Mouse (Mus musculus) limb, embryonic 14.5 days (tissue): ENCODE data around the gene Fut9. TPM values are rescaled to one million over a fixed set of nuclear protein-coding genes. Genes with fewer than 3 reads are reported as not detected.

Source experiments
- ATAC-seq: fragments of 200-750 bp; cut with Nextera tagmentation; 2 replicates; pipeline ENCODE4 v1.8.0; 2017; ENCODE audit warnings: low read depth, moderate number of reproducible peaks, moderate TSS enrichment; ENCODE audit not compliant: low FRiP score
- DNase-seq: peaks from one replicate; pipeline ENCODE4 v3.0.0-alpha.2; 2015; ENCODE audit warnings: low spot score
- H3K27ac ChIP-seq: fragments of 300-500 bp; sonication (generic); replicated peaks from 2 replicates; pipeline ENCODE4 v1.5.1; 2014; ENCODE audit warnings: low read depth, mild to moderate bottlenecking, low read length, moderate library complexity, mixed read lengths
- H3K27me3 ChIP-seq: fragments of 300-500 bp; sonication (generic); 2 replicates; pipeline ENCODE4 v1.6.1; 2014; ENCODE audit warnings: low read length, mixed read lengths; ENCODE audit not compliant: control insufficient read depth, insufficient read depth
- H3K36me3 ChIP-seq: fragments of 300-500 bp; sonication (generic); 2 replicates; pipeline ENCODE4 v1.6.1; 2014; ENCODE audit warnings: mild to moderate bottlenecking, low read length, moderate library complexity, mixed read lengths; ENCODE audit not compliant: control insufficient read depth, insufficient read depth
- H3K4me1 ChIP-seq: fragments of 300-500 bp; sonication (generic); 2 replicates; pipeline ENCODE4 v1.6.1; 2014; ENCODE audit warnings: antibody characterized with exemption, low read length, mixed read lengths; ENCODE audit not compliant: control insufficient read depth, insufficient read depth
- H3K4me2 ChIP-seq: fragments of 300-500 bp; sonication (generic); replicated peaks from 2 replicates; pipeline ENCODE4 v1.6.1; 2014; ENCODE audit warnings: low read depth, mild to moderate bottlenecking, low read length, moderate library complexity; ENCODE audit not compliant: severe bottlenecking
- H3K4me3 ChIP-seq: fragments of 300-500 bp; sonication (generic); replicated peaks from 2 replicates; pipeline ENCODE4 v1.5.1; 2014; ENCODE audit warnings: low read length
- H3K9ac ChIP-seq: fragments of 300-500 bp; sonication (generic); 2 replicates; pipeline ENCODE4 v1.6.1; 2014; ENCODE audit warnings: mild to moderate bottlenecking, low read depth, low read length, moderate library complexity; ENCODE audit not compliant: severe bottlenecking
- H3K9me3 ChIP-seq: fragments of 300-500 bp; sonication (generic); 2 replicates; pipeline ENCODE4 v1.6.1; 2016; ENCODE audit warnings: low read length; ENCODE audit not compliant: control insufficient read depth
- POLR2A ChIP-seq: fragments of 200-500 bp; IDR thresholded peaks from 2 replicates; pipeline ENCODE4 v1.8.0; 2012; ENCODE audit warnings: inconsistent platforms, mild to moderate bottlenecking, moderate library complexity, borderline replicate concordance; ENCODE audit not compliant: insufficient read depth, insufficient read length; ENCODE audit errors: extremely low read depth
- WGBS: fragments of 180-500 bp; shearing (Covaris S2); extraction: QIAGEN DNeasy Blood & Tissue Kit; methylation state at CpG from one replicate; pipeline ENCODE4 v1.1.7; 2014; 5-methylcytosine and 5-hydroxymethylcytosine counted together
- polyA plus RNA-seq, 2 experiments: library from polyadenylated mRNA; depleted of rRNA in 1 of 2; stranded (reverse) in 1 of 2; unstranded in 1 of 2; fragments of >200 nt; fragmentation: Nextera tagmentation in 1 of 2; extraction: Ambion mirVana in 1 of 2; gene quantifications; 2 replicates each; pipeline versions ENCODE4 v1.2.1 to v1.2.3; 2012 to 2014

The Fut9 gene
- polyA plus RNA-seq, 2 experiments = 0.10 to 0.19 TPM

DNA sequence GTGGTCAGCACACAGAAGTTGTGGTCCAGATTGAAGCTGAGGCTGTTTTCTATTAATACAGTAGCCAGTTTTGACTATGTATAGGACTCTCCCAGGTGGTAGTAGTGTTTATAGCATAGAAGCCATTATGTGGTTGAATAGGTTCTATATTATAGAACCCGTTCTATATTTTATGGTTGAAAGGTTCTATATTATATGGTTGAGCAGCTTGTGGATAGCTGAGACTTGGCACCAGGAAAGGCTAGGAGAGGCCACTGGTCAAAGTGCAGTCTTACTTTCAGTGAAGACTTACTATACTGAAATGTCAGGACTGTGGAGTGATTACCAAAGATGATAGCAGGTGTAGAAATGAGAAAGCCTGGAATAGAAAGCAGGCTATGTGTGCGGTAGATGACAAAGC is 151.9 kb downstream of the Fut9 start:
- no peak for TF ChIP-seq POLR2A
- H3K4me2 ChIP-seq = no peak overlapping the region
- no peaks in the 10 kb centered on the region for H3K27me3 ChIP-seq
- no peak overlapping the region for H3K27ac ChIP-seq
- H3K9ac ChIP-seq = no peak overlapping the region
- DNase-seq = no peak
- ATAC-seq = no peak
- H3K4me3 ChIP-seq = no peak overlapping the region
- no peaks in the 10 kb centered on the region for H3K4me1 ChIP-seq
- H3K36me3 ChIP-seq = no peaks in the 10 kb centered on the region
- H3K9me3 ChIP-seq = no peaks in the 10 kb centered on the region
- 83% methylated on average over 2 of the region's 2 CpGs for WGBS

DNA sequence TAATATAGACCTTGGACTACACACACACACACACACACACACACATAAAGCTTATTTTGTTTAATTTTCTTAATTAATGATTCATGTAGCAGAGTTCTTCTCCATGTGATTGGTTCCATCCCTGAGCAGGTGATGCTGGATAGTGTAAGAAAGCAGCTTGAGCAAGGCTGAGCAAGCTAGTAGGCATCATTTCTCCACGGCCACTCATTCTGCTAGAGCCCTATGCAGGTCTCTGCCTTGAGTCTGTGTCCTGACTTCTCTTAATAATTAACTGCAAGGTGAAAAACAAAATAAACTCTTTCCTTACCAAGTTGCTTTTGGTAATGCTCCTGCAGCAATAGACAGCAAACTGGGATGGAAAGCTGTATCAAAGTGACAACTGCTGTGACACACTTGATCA is 152.5 kb downstream of the Fut9 start:
- no peak for TF ChIP-seq POLR2A
- WGBS = 84% methylated on average over 1 of the region's 1 CpGs
- no peak overlapping the region for H3K4me2 ChIP-seq
- no peak overlapping the region for H3K4me3 ChIP-seq
- no peaks in the 10 kb centered on the region for H3K4me1 ChIP-seq
- no peak for DNase-seq
- no peaks in the 10 kb centered on the region for H3K36me3 ChIP-seq
- no peaks in the 10 kb centered on the region for H3K27me3 ChIP-seq
- no peak overlapping the region for H3K27ac ChIP-seq
- no peak for ATAC-seq
- no peak overlapping the region for H3K9ac ChIP-seq
- H3K9me3 ChIP-seq = no peaks in the 10 kb centered on the region

DNA sequence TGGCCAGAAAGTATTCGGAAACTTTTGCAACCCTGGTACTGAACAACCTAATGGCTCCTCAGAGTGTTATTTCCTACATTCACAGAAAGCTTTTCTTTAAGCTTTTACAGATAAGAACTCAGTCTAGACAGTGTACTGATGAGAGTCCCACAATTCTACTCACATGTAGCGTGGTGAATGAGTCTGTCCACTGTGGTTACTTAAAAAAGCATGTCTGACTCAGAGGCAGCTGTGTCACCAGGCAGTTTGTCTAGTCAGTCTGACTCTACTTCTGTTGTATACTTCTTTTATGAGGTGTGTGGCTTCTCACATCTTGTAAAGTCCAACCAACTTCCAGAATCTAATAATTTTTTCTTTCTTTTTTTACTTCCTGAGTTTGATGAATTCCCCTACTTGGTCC is 154.5 kb downstream of the Fut9 start:
- Histone ChIP-seq H3K4me3 (no peak overlapping the region), H3K27ac (no peak overlapping the region), H3K4me1 (no peaks in the 10 kb centered on the region), H3K36me3 (no peaks in the 10 kb centered on the region), H3K27me3 (no peaks in the 10 kb centered on the region), H3K4me2 (no peak overlapping the region), H3K9me3 (no peaks in the 10 kb centered on the region), H3K9ac (no peak overlapping the region)
- DNase-seq (no peak), ATAC-seq (no peak)
- WGBS = 46% methylated on average over 2 of the region's 2 CpGs
- no peak for TF ChIP-seq POLR2A

DNA sequence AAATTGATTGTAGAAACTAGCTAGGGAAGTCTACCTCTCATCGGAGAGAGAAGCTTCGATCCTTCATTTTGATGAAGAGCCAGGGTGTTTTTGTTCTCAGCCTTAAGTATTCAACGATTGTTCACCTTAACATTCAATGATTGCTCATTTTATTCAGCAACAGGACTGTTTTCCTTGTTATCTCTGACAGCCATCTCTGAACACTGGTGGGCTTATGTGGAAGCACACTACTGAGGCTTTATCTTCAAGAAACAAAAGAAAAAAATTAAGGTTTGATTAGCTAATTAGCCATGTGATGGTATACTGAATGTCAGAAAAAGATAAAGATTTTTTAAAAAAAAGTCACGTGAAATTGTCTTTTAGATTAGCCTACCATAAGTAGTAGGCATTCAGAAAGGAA is 158.1 kb downstream of the Fut9 start:
- Histone ChIP-seq H3K4me3 (no peak overlapping the region), H3K4me2 (no peak overlapping the region), H3K27me3 (no peaks in the 10 kb centered on the region), H3K36me3 (no peaks in the 10 kb centered on the region), H3K9ac (no peak overlapping the region), H3K4me1 (no peaks in the 10 kb centered on the region), H3K27ac (no peak overlapping the region), H3K9me3 (no peaks in the 10 kb centered on the region)
- no peak for TF ChIP-seq POLR2A
- 91% methylated on average over 4 of the region's 4 CpGs for WGBS
- DNase-seq (no peak), ATAC-seq (no peak)

DNA sequence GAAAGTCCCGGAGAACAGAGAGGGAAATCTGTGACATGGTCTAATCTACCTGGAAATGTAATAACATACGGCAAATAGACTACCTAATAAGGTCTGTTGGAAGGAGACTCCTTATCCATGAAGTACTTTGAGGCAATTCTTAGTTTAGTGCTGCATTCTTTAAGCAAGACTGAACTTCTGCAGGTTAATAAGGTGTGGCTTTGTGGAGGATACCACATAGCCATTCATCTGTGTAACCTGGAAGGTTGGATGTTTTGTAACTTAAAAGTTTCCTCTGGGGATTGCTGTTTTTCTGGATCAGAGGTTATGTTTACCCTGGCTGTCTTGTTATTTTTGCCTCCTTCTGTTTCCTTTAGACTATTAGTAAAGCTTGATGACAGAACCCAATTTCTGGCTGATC is 166.8 kb downstream of the Fut9 start:
- Histone ChIP-seq H3K27me3 (no peaks in the 10 kb centered on the region), H3K4me3 (no peak overlapping the region), H3K4me1 (no peaks in the 10 kb centered on the region), H3K4me2 (no peak overlapping the region), H3K9me3 (no peaks in the 10 kb centered on the region), H3K9ac (no peak overlapping the region), H3K27ac (no peak overlapping the region), H3K36me3 (no peaks in the 10 kb centered on the region)
- WGBS = 91% methylated on average over 2 of the region's 2 CpGs
- DNase-seq (no peak), ATAC-seq (no peak)
- no peak for TF ChIP-seq POLR2A

DNA sequence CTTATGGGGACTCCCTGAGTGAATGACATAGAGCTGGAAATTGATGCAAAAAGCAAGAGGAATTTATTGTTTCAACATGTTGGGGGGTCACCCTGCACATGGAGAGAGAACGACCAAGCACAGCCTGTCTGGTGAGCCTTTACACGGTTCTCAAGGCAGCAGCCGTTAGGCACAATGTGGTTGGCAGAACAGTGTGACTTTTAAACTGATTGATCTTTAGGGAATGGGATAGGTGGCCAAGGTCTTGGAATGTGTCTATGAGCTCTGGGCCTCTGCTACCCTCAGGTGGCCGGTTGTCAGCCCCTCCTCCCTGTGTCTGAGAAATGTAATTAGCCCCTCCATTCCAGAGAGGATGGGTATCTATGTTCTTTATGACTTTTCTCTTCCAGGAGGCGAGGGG is 171.9 kb downstream of the Fut9 start:
- no peaks in the 10 kb centered on the region for H3K9me3 ChIP-seq
- H3K4me1 ChIP-seq = no peaks in the 10 kb centered on the region
- no peak overlapping the region for H3K27ac ChIP-seq
- no peak overlapping the region for H3K4me3 ChIP-seq
- no peak overlapping the region for H3K4me2 ChIP-seq
- H3K36me3 ChIP-seq = no peaks in the 10 kb centered on the region
- H3K27me3 ChIP-seq = no peaks in the 10 kb centered on the region
- ATAC-seq (no peak), DNase-seq (no peak)
- no peak for TF ChIP-seq POLR2A
- H3K9ac ChIP-seq = no peak overlapping the region
- WGBS = 42% methylated on average over 5 of the region's 5 CpGs
